Mouse (Mus musculus) stomach, embryonic 14.5 days (tissue): ENCODE measurements around the gene 1600002K03Rik. TPM values are rescaled to one million over a fixed set of nuclear protein-coding genes. Genes with fewer than 3 reads are reported as not detected.
A peak's percentile ranks its signal among the peaks of the same experiment; 100 is the strongest.

ENCODE experiments used
- ATAC-seq: fragments of 200-750 bp; cut with Nextera tagmentation; 2 replicates; pipeline ENCODE4 v1.8.0; 2017; ENCODE audit warnings: low read depth, moderate TSS enrichment; ENCODE audit not compliant: insufficient number of reproducible peaks, insufficient read depth, low FRiP score
- H3K27ac ChIP-seq: fragments of 300-500 bp; sonication (generic); 2 replicates; pipeline ENCODE4 v1.5.1; 2014; ENCODE audit warnings: mild to moderate bottlenecking, low read length, moderate library complexity, mixed read lengths
- H3K27me3 ChIP-seq: fragments of 300-500 bp; sonication (generic); 2 replicates; pipeline ENCODE4 v1.6.1; 2014; ENCODE audit warnings: low read length, control low read depth, mixed read lengths; ENCODE audit not compliant: control insufficient read depth, insufficient read depth
- H3K36me3 ChIP-seq: fragments of 300-500 bp; sonication (generic); 2 replicates; pipeline ENCODE4 v1.6.1; 2014; ENCODE audit warnings: mild to moderate bottlenecking, control low read depth, low read length, moderate library complexity, mixed read lengths; ENCODE audit not compliant: control insufficient read depth, insufficient read depth
- H3K4me1 ChIP-seq: fragments of 300-500 bp; sonication (generic); 2 replicates; pipeline ENCODE4 v1.6.1; 2014; ENCODE audit warnings: low read length, control low read depth, mixed read lengths; ENCODE audit not compliant: control insufficient read depth, insufficient read depth
- H3K4me2 ChIP-seq: fragments of 300-500 bp; sonication (generic); replicated peaks from 2 replicates; pipeline ENCODE4 v1.6.1; 2014; ENCODE audit warnings: low read depth, low read length, control low read depth
- H3K4me3 ChIP-seq: fragments of 300-500 bp; sonication (generic); 2 replicates; pipeline ENCODE4 v1.5.1; 2014; ENCODE audit warnings: low read depth, low read length, control low read depth
- H3K9ac ChIP-seq: fragments of 300-500 bp; sonication (generic); replicated peaks from 2 replicates; pipeline ENCODE4 v1.6.1; 2014; ENCODE audit warnings: low read depth, mild to moderate bottlenecking, control low read depth, low read length, moderate library complexity, mixed read lengths
- H3K9me3 ChIP-seq: fragments of 300-500 bp; sonication (generic); 2 replicates; pipeline ENCODE4 v1.6.1; 2016; ENCODE audit warnings: low read depth, low read length, control low read depth; ENCODE audit not compliant: control insufficient read depth
- WGBS: fragments of 180-500 bp; shearing (Covaris S2); extraction: QIAGEN DNeasy Blood & Tissue Kit; methylation state at CpG from one replicate; pipeline ENCODE4 v1.1.7; 2014; 5-methylcytosine and 5-hydroxymethylcytosine counted together
- polyA plus RNA-seq: library from polyadenylated mRNA; unstranded; fragments of >200 nt; fragmentation: Nextera tagmentation; extraction: Ambion mirVana; gene quantifications from 2 replicates; pipeline ENCODE4 v1.2.1, GENCODE M21; 2014

Gene 1600002K03Rik
- polyA plus RNA-seq, 1 experiment from 2014 or later = 13.9 TPM

GRCm38 (mm10) chr10:80143664-80144063 lies 29.1 kb upstream of the 1600002K03Rik start:
- no peaks in the 10 kb centered on the region for H3K9me3 ChIP-seq
- no peak overlapping the region for H3K27ac ChIP-seq
- H3K4me3 ChIP-seq = no peak overlapping the region
- peaks cover 27% of the 10 kb centered on the region; the same call in 1 of the 2 replicates for H3K36me3 ChIP-seq
- H3K4me2 ChIP-seq = no peak overlapping the region
- 93% methylated on average over 7 of the region's 7 CpGs for WGBS
- peaks cover 33% of the 10 kb centered on the region for H3K4me1 ChIP-seq
- ATAC-seq = no peak
- no peaks in the 10 kb centered on the region for H3K27me3 ChIP-seq
- no peak overlapping the region; the same call in 1 of the 2 replicates for H3K9ac ChIP-seq

GRCm38 (mm10) chr10:80144159-80144558 lies 28.6 kb upstream of the 1600002K03Rik start:
- peaks cover 27% of the 10 kb centered on the region; the same call in 1 of the 2 replicates for H3K36me3 ChIP-seq
- WGBS = 90% methylated on average over 12 of the region's 12 CpGs
- H3K4me1 ChIP-seq = peaks cover 33% of the 10 kb centered on the region
- H3K9ac ChIP-seq = no peak overlapping the region
- ATAC-seq = no peak
- H3K27ac ChIP-seq = no peak overlapping the region
- H3K4me2 ChIP-seq = no peak overlapping the region
- H3K27me3 ChIP-seq = no peaks in the 10 kb centered on the region
- no peak overlapping the region for H3K4me3 ChIP-seq
- no peaks in the 10 kb centered on the region for H3K9me3 ChIP-seq

- H3K27me3 ChIP-seq = no peaks in the 10 kb centered on the region
- H3K9me3 ChIP-seq = no peaks in the 10 kb centered on the region
- 75% methylated on average over 20 of the region's 20 CpGs for WGBS
- H3K4me3 ChIP-seq = no peak overlapping the region
- peak overlapping the region; percentile 100; the same call in 1 of the 2 replicates for H3K27ac ChIP-seq
- ATAC-seq = no peak
- no peak overlapping the region for H3K9ac ChIP-seq
- H3K4me2 ChIP-seq = no peak overlapping the region
- peaks cover 27% of the 10 kb centered on the region; the same call in 1 of the 2 replicates for H3K36me3 ChIP-seq
- H3K4me1 ChIP-seq = peaks cover 33% of the 10 kb centered on the region
These were observed 27.6 kb upstream of the 1600002K03Rik start for GRCm38 (mm10) chr10:80144864-80145838.

GRCm38 (mm10) chr10:80145896-80146295 lies 26.8 kb upstream of the 1600002K03Rik start:
- Histone ChIP-seq H3K4me3 (no peak overlapping the region), H3K4me2 (no peak overlapping the region), H3K27ac (peak overlapping the region; percentile 100; the same call in 1 of the 2 replicates), H3K9me3 (no peaks in the 10 kb centered on the region), H3K9ac (no peak overlapping the region), H3K4me1 (peaks cover 31% of the 10 kb centered on the region), H3K36me3 (peaks cover 27% of the 10 kb centered on the region; the same call in 1 of the 2 replicates), H3K27me3 (no peaks in the 10 kb centered on the region)
- 87% methylated on average over 6 of the region's 6 CpGs for WGBS
- no peak for ATAC-seq

GRCm38 (mm10) chr10:80146568-80147011 lies 26.2 kb upstream of the 1600002K03Rik start:
- Histone ChIP-seq H3K27me3 (no peaks in the 10 kb centered on the region), H3K4me1 (peaks cover 29% of the 10 kb centered on the region), H3K4me2 (no peak overlapping the region), H3K4me3 (no peak overlapping the region), H3K9me3 (no peaks in the 10 kb centered on the region), H3K27ac (peak overlapping the region; percentile 100; the same call in 1 of the 2 replicates), H3K9ac (0 out of 2 replicates have a peak overlapping the region, but pooled peaks have one; percentile 18), H3K36me3 (peaks cover 31% of the 10 kb centered on the region; the same call in 1 of the 2 replicates)
- 71% methylated on average over 4 of the region's 4 CpGs for WGBS
- no peak for ATAC-seq

GRCm38 (mm10) chr10:80147146-80147718 lies 25.5 kb upstream of the 1600002K03Rik start:
- Histone ChIP-seq H3K4me3 (peak overlapping the region; percentile 67; the same call in 1 of the 2 replicates), H3K4me2 (peak overlapping the region; percentile 46), H3K36me3 (peaks cover 37% of the 10 kb centered on the region; the same call in 1 of the 2 replicates), H3K27me3 (no peaks in the 10 kb centered on the region), H3K9me3 (no peaks in the 10 kb centered on the region), H3K9ac (peak overlapping the region; percentile 90; the same call in 1 of the 2 replicates), H3K4me1 (peaks cover 29% of the 10 kb centered on the region), H3K27ac (peak overlapping the region; percentile 100)
- 63% methylated on average over 5 of the region's 5 CpGs for WGBS
- no peak for ATAC-seq

GRCm38 (mm10) chr10:80147719-80148601 lies 24.8 kb upstream of the 1600002K03Rik start, which contains the start of gene Midn:
Gene Midn, plus strand, starts transcription at chr10:80148272.
- H3K36me3 ChIP-seq = peaks cover 44% of the 10 kb centered on the region
- peaks cover 33% of the 10 kb centered on the region for H3K4me1 ChIP-seq

More at GRCm38 (mm10) chr10:80147719-80148601, 24.8 kb upstream of the 1600002K03Rik start, which contains the start of gene Midn:
- H3K9ac ChIP-seq = peak within 1 kb of the TSS; percentile 90
- no peaks in the 10 kb centered on the region for H3K9me3 ChIP-seq
- peak within 1 kb of the TSS; percentile 100 for H3K27ac ChIP-seq
- peak within 1 kb of the TSS; percentile 46 for H3K4me2 ChIP-seq
- peak; percentile 46 for ATAC-seq
- H3K4me3 ChIP-seq = peak within 1 kb of the TSS; percentile 67
- 2% methylated on average over 39 of the region's 42 CpGs for WGBS
- no peaks in the 10 kb centered on the region for H3K27me3 ChIP-seq
